Mouse (Mus musculus) lung, postnatal 0 days (tissue): Measurements from ENCODE around the gene Dock8.

Source experiments
- CTCF ChIP-seq: IDR thresholded peaks from 2 replicates; pipeline ENCODE4 v1.5.1; 2016; ENCODE audit warnings: antibody characterized with exemption, mild to moderate bottlenecking
- EP300 ChIP-seq: IDR thresholded peaks from 2 replicates; pipeline ENCODE4 v1.6.1; 2016; ENCODE audit warnings: antibody characterized with exemption, mild to moderate bottlenecking, control low read depth

GRCm38 (mm10) chr19:25031765-25032164 is 32.4 kb downstream of the Dock8 start:
- TF ChIP-seq CTCF, result no peak
- TF ChIP-seq EP300, result no peak
